Mouse (Mus musculus) testis, postnatal 10 days (tissue): Measurements from ENCODE around the gene Lamb3.
A peak's percentile ranks its signal among the peaks of the same experiment; 100 is the strongest.

Experiments used
- DNase-seq: peaks from one replicate; pipeline ENCODE4 v3.0.0; 2021; ENCODE audit warnings: low spot score

Lamb3 gene

GRCm38 (mm10) chr1:193382841-193383462 is 175.5 kb downstream of the Lamb3 start:
- DNase-seq, result peak; percentile 66

DNA sequence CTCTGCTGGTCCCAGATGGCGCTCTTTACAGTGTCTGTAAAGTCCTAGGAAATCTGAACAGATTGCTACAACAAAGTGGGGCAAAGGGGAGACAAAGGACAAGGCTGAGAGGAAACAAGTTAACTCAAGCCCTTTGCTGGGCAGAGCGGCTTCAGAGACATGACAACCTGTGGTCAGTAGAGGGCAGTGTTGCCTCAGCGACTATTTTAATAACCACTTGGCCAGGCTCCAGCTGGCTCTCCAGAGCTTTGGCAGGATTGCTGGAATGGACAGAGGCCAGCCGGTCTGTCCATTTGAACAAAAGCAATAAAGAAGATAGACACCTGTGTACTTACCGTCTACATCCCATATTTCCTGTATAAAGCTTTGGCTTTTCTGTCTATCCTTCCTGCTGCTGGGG is 178.6 kb downstream of the Lamb3 start:
- DNase-seq, result peak; percentile 93

DNA sequence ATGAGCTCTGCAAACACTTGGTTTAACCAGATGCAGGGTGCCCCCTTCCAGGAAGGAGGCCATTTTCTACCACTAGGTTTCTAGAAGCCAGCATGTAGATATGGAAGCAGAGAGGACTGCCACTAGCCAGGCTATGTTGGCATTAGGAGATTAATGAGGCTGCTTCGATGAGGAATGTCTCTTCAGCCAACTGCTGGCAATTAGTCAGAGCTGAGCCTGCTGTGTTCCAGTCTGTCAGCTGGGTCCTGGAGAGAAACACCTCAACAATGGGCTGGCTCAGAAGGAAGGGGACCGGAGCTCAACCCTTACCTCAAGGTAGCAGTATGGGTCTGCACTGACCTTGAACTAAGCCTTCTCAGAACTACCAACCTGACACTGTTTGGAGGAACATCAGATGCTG is 179.7 kb downstream of the Lamb3 start:
- DNase-seq, result no peak

GRCm38 (mm10) chr1:193389505-193389904 is 182.0 kb downstream of the Lamb3 start:
- no peak for DNase-seq

DNA sequence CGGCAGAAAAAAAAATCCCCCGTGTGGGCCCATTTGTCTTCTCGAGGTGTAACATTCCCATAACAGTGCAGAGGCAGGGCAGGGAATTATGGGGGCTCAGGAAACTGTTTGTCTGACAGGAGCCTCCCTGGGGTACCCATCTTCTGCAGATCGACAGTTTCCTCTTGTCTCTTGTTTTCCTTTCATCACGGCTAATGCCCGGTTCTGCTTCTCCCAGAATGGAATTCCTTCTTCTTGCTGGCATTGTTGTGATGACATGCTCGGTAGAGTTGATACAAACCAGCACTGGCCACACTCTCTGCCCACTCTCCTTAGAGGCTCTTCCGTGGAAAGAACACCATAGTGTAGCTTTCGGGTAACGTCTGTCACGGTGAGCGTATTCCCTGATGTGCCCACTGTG is 182.5 kb downstream of the Lamb3 start:
- DNase-seq, result no peak

DNA sequence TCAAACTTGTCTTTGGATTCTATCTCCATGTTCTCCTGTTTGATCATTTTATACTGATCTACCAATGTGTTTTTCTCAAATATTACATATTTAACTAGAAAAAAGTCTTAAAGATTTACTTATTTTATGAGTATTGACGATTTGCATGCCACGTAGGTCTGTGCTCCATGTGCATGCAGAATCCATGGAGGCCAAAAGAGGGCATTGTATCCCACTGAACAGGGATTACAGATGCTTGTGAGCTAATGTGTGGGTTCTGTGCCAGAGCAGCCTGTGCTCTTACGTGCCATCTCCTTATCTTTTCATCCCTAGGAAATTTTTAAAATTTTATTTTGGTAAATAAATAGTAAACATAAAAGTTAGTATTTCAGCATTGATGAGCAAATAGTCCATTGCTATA is 184.8 kb downstream of the Lamb3 start:
- no peak for DNase-seq
